Mouse (Mus musculus) hindbrain, embryonic 14.5 days (tissue): ENCODE data around the gene Med20. TPM values are rescaled to one million over a fixed set of nuclear protein-coding genes. Genes with fewer than 3 reads are reported as not detected.

Experiments used
- ATAC-seq: fragments of 200-750 bp; cut with Nextera tagmentation; 2 replicates; pipeline ENCODE4 v1.8.0; 2017; ENCODE audit warnings: moderate number of reproducible peaks, mild to moderate bottlenecking, moderate TSS enrichment, moderate library complexity; ENCODE audit not compliant: low FRiP score
- DNase-seq: peaks from one replicate; pipeline ENCODE4 v3.0.0-alpha.2; 2015; ENCODE audit warnings: low spot score
- H3K27ac ChIP-seq: fragments of 300-500 bp; sonication (generic); 2 replicates; pipeline ENCODE4 v1.5.1; 2014; ENCODE audit warnings: mild to moderate bottlenecking, moderate library complexity
- H3K27me3 ChIP-seq: fragments of 300-500 bp; sonication (generic); 2 replicates; pipeline ENCODE4 v1.6.1; 2014; ENCODE audit warnings: mild to moderate bottlenecking, low read length, mixed read lengths; ENCODE audit not compliant: control insufficient read depth, insufficient read depth
- H3K36me3 ChIP-seq: fragments of 300-500 bp; sonication (generic); replicated peaks from 2 replicates; pipeline ENCODE4 v1.6.1; 2014; ENCODE audit not compliant: control insufficient read depth, insufficient read depth
- H3K4me1 ChIP-seq: fragments of 300-500 bp; sonication (generic); replicated peaks from 2 replicates; pipeline ENCODE4 v1.6.1; 2014; ENCODE audit warnings: antibody characterized with exemption, low read length, mixed read lengths; ENCODE audit not compliant: control insufficient read depth, insufficient read depth
- H3K4me2 ChIP-seq: fragments of 300-500 bp; sonication (generic); replicated peaks from 2 replicates; pipeline ENCODE4 v1.6.1; 2014; ENCODE audit warnings: mild to moderate bottlenecking, moderate library complexity
- H3K4me3 ChIP-seq: fragments of 300-500 bp; sonication (generic); replicated peaks from 2 replicates; pipeline ENCODE4 v1.5.1; 2014; ENCODE audit warnings: mild to moderate bottlenecking, low read length
- H3K9ac ChIP-seq: fragments of 300-500 bp; sonication (generic); 2 replicates; pipeline ENCODE4 v1.6.1; 2014
- H3K9me3 ChIP-seq: fragments of 300-500 bp; sonication (generic); 2 replicates; pipeline ENCODE4 v1.6.1; 2016; ENCODE audit warnings: low read length; ENCODE audit not compliant: control insufficient read depth
- WGBS: fragments of 180-500 bp; shearing (Covaris S2); extraction: QIAGEN DNeasy Blood & Tissue Kit; methylation state at CpG from one replicate; pipeline ENCODE4 v1.1.7; 2014; 5-methylcytosine and 5-hydroxymethylcytosine counted together
- polyA plus RNA-seq: library from polyadenylated mRNA; unstranded; fragments of >200 nt; fragmentation: Nextera tagmentation; extraction: Ambion mirVana; gene quantifications from 2 replicates; pipeline ENCODE4 v1.2.1, GENCODE M21; 2014

The Med20 gene
- polyA plus RNA-seq, 1 experiment from 2014 or later, result 42.3 TPM

- no peak overlapping the region for H3K4me3 ChIP-seq
- peaks cover 19% of the 10 kb centered on the region; the same call in 1 of the 2 replicates for H3K36me3 ChIP-seq
- no peak for ATAC-seq
- WGBS, result 84% methylated on average over 5 of the region's 5 CpGs
- H3K4me1 ChIP-seq, result no peaks in the 10 kb centered on the region
- no peak for DNase-seq
- H3K27ac ChIP-seq, result no peak overlapping the region
- H3K9ac ChIP-seq, result no peak overlapping the region
- H3K27me3 ChIP-seq, result no peaks in the 10 kb centered on the region
- no peak overlapping the region for H3K4me2 ChIP-seq
- H3K9me3 ChIP-seq, result no peaks in the 10 kb centered on the region
Observed at GRCm38 (mm10) chr17:47655697-47656096, 44.3 kb downstream of the Med20 start.

GRCm38 (mm10) chr17:47657901-47658300 lies 46.5 kb downstream of the Med20 start:
- H3K4me2 ChIP-seq, result no peak overlapping the region
- no peaks in the 10 kb centered on the region for H3K27me3 ChIP-seq
- ATAC-seq (no peak), DNase-seq (no peak)
- peaks cover 16% of the 10 kb centered on the region; the same call in 1 of the 2 replicates for H3K36me3 ChIP-seq
- H3K9me3 ChIP-seq, result no peaks in the 10 kb centered on the region
- H3K27ac ChIP-seq, result no peak overlapping the region
- H3K4me3 ChIP-seq, result no peak overlapping the region
- H3K9ac ChIP-seq, result no peak overlapping the region
- WGBS, result 90% methylated on average over 4 of the region's 4 CpGs
- H3K4me1 ChIP-seq, result no peaks in the 10 kb centered on the region

GRCm38 (mm10) chr17:47658741-47659243 lies 47.4 kb downstream of the Med20 start:
- Histone ChIP-seq H3K27ac (no peak overlapping the region), H3K36me3 (peaks cover 13% of the 10 kb centered on the region; the same call in 1 of the 2 replicates), H3K4me2 (no peak overlapping the region), H3K4me3 (no peak overlapping the region), H3K9me3 (no peaks in the 10 kb centered on the region), H3K27me3 (no peaks in the 10 kb centered on the region), H3K4me1 (no peaks in the 10 kb centered on the region), H3K9ac (no peak overlapping the region)
- 85% methylated on average over 3 of the region's 3 CpGs for WGBS
- DNase-seq (no peak), ATAC-seq (no peak)

- H3K27ac ChIP-seq, result no peak overlapping the region
- H3K4me2 ChIP-seq, result no peak overlapping the region
- H3K9ac ChIP-seq, result no peak overlapping the region
- H3K9me3 ChIP-seq, result no peaks in the 10 kb centered on the region
- H3K4me3 ChIP-seq, result no peak overlapping the region
- DNase-seq, result no peak
- no peaks in the 10 kb centered on the region for H3K27me3 ChIP-seq
- no peak for ATAC-seq
- H3K4me1 ChIP-seq, result no peaks in the 10 kb centered on the region
- H3K36me3 ChIP-seq, result 0 out of 2 replicates have a peak, but pooled peaks cover 4% of the 10 kb centered on the region
- 26% methylated on average over 9 of the region's 9 CpGs for WGBS
Observed at GRCm38 (mm10) chr17:47663009-47663713, 51.8 kb downstream of the Med20 start.

- Histone ChIP-seq H3K4me1 (peaks cover 6% of the 10 kb centered on the region), H3K4me3 (no peak overlapping the region), H3K36me3 (0 out of 2 replicates have a peak, but pooled peaks cover 1% of the 10 kb centered on the region), H3K9ac (no peak overlapping the region), H3K9me3 (no peaks in the 10 kb centered on the region), H3K4me2 (no peak overlapping the region), H3K27me3 (no peaks in the 10 kb centered on the region), H3K27ac (no peak overlapping the region)
- ATAC-seq, result no peak
- DNase-seq, result no peak
- WGBS, result 83% methylated on average over 7 of the region's 7 CpGs
Observed at GRCm38 (mm10) chr17:47664474-47664873, 53.1 kb downstream of the Med20 start.

- 44% methylated on average over 4 of the region's 4 CpGs for WGBS
- ATAC-seq (no peak), DNase-seq (no peak)
- Histone ChIP-seq H3K4me1 (peaks cover 13% of the 10 kb centered on the region), H3K4me3 (no peak overlapping the region), H3K27ac (no peak overlapping the region), H3K4me2 (no peak overlapping the region), H3K9ac (no peak overlapping the region), H3K36me3 (no peaks in the 10 kb centered on the region; the same call in 1 of the 2 replicates), H3K9me3 (no peaks in the 10 kb centered on the region), H3K27me3 (0 out of 2 replicates have a peak, but pooled peaks cover 5% of the 10 kb centered on the region)
Observed at GRCm38 (mm10) chr17:47669166-47669565, 57.8 kb downstream of the Med20 start.

- H3K9ac ChIP-seq, result peak overlapping the region; percentile 45; the same call in 1 of the 2 replicates
- 15% methylated on average over 14 of the region's 14 CpGs for WGBS
- H3K27me3 ChIP-seq, result 0 out of 2 replicates have a peak, but pooled peaks cover 5% of the 10 kb centered on the region
- DNase-seq (no peak), ATAC-seq (peak; percentile 46)
- peak overlapping the region; percentile 68 for H3K4me2 ChIP-seq
- H3K4me1 ChIP-seq, result peaks cover 13% of the 10 kb centered on the region
- H3K27ac ChIP-seq, result no peak overlapping the region
- H3K36me3 ChIP-seq, result peaks cover 14% of the 10 kb centered on the region
- H3K4me3 ChIP-seq, result peak overlapping the region; percentile 27
- no peaks in the 10 kb centered on the region for H3K9me3 ChIP-seq
Observed at GRCm38 (mm10) chr17:47671988-47672310, 60.6 kb downstream of the Med20 start.

- WGBS, result 4% methylated on average over 68 of the region's 68 CpGs
- DNase-seq, result peak; percentile 64
- Histone ChIP-seq H3K27me3 (0 out of 2 replicates have a peak, but pooled peaks cover 5% of the 10 kb centered on the region), H3K27ac (no peak overlapping the region), H3K36me3 (peaks cover 19% of the 10 kb centered on the region), H3K9ac (peak overlapping the region; percentile 45; the same call in 1 of the 2 replicates), H3K4me2 (peak overlapping the region; percentile 68), H3K4me3 (peak overlapping the region; percentile 27), H3K4me1 (peaks cover 13% of the 10 kb centered on the region), H3K9me3 (no peaks in the 10 kb centered on the region)
- peak; percentile 57 for ATAC-seq
Observed at GRCm38 (mm10) chr17:47672311-47673111, 61.1 kb downstream of the Med20 start.
